Mouse (Mus musculus): ENCODE measurements around the gene Spocd1.

DNA sequence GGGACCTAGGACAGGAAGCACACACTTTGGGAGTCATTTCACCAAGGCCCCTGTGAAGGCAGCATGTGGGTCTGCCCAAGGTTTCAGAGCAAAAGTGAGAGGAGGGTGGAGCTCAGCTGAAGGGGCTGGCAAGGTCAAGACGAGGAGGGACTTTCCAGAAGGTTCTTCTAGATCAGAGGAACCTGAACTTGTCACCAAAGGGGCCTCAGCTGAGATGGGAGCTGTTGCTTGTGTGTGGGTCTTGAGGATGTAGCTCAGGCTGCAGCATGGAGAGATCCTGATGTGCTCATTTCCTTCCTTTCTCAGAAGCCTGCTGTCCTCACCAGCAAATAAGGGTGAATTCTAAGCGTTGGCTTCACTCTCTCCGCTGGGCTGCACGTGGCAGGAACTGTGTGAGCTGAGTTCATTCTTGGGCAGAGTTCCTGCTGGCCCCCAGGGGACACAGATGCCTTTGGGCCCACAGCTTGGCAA is 19.8 kb upstream of the Spocd1 start:
- TF ChIP-seq CTCF (IDR thresholded peaks at IDR 0.05 in 2 of 3, conservative IDR thresholded peaks at IDR 0.05 in 1 of 3; ENCODE audit: control insufficient read depth in 1 of 3, insufficient read depth in 1 of 3, low read depth in 2 of 3, low read length in 3 of 3, poor library complexity in 1 of 3, severe bottlenecking in 1 of 3) (no peak), E2F4 (IDR thresholded peaks at IDR 0.05; ENCODE audit: borderline replicate concordance, low read depth, low read length) (no peak), TAL1 (IDR thresholded peaks at IDR 0.05; ENCODE audit: low read length) (no peak), EP300 (IDR thresholded peaks at IDR 0.05; ENCODE audit: low read depth in 1 of 2, low read length in 2 of 2) (no peak), TBP (IDR thresholded peaks at IDR 0.05; ENCODE audit: low read depth, low read length) (no peak), USF1 (IDR thresholded peaks at IDR 0.05; ENCODE audit: low read depth, low read length) (no peak), MYB (IDR thresholded peaks at IDR 0.05; ENCODE audit: low read depth, low read length) (no peak), JUND (IDR thresholded peaks at IDR 0.05; ENCODE audit: low read depth, low read length) (no peak), ZC3H11A (IDR thresholded peaks at IDR 0.05; ENCODE audit: low read depth, low read length) (no peak), RCOR1 (IDR thresholded peaks at IDR 0.05; ENCODE audit: low read depth, low read length) (no peak)
